Mouse (Mus musculus): ENCODE results near the gene Hist1h3h. TPM values are rescaled to one million over a fixed set of nuclear protein-coding genes. Genes with fewer than 3 reads are reported as not detected.
"Not testable (repeated sequence)": the region's sequence is repeated elsewhere in the genome, so short reads cannot be mapped to it uniquely, and the experiment has no call there.

The Hist1h3h gene
- polyA plus RNA-seq, 1 experiment from 2014 or later, result 4.1 TPM

- DNase-seq (ENCODE audit: low spot score) (peak; percentile 76), ATAC-seq (ENCODE audit: low FRiP score, low TSS enrichment) (peak; percentile 85)
- Histone ChIP-seq H3K4me1 (replicated peaks; ENCODE audit: control insufficient read depth, insufficient read depth) (0 out of 2 replicates have a peak, but pooled peaks cover 3% of the 10 kb centered on the region), H3K36me3 (ENCODE audit: control insufficient read depth, insufficient read depth, low read length) (no peaks in the 10 kb centered on the region), H3K4me3 (ENCODE audit: low read depth, low read length) (peak overlapping the region; percentile 72), H3K4me2 (replicated peaks; ENCODE audit: low read depth) (peak overlapping the region; percentile 64), H3K27me3 (ENCODE audit: control insufficient read depth, insufficient read depth, low read length) (no peaks in the 10 kb centered on the region), H3K27ac (replicated peaks) (peak overlapping the region; percentile 56), H3K9me3 (ENCODE audit: control insufficient read depth, low read length) (no peaks in the 10 kb centered on the region), H3K9ac (ENCODE audit: low read length) (peak overlapping the region; percentile 43)
- 2% methylated on average over 22 of the region's 22 CpGs for WGBS
- peak; percentile 7 for TF ChIP-seq EP300 (optimal IDR thresholded peaks at IDR 0.05)
- no peak for TF ChIP-seq CTCF (IDR thresholded peaks at IDR 0.05; ENCODE audit: low read depth)
Observed at GRCm38 (mm10) chr13:21710821-21711525, 6.5 kb upstream of the Hist1h3h start.

- WGBS, result 25% methylated on average over 4 of the region's 4 CpGs
- no peaks in the 10 kb centered on the region for H3K9me3 ChIP-seq (ENCODE audit: control insufficient read depth, low read length)
- no peak overlapping the region for H3K4me3 ChIP-seq (ENCODE audit: low read depth, low read length)
- H3K27ac ChIP-seq (replicated peaks), result no peak overlapping the region
- DNase-seq (ENCODE audit: low spot score), result no peak
- H3K36me3 ChIP-seq (ENCODE audit: control insufficient read depth, insufficient read depth, low read length), result no peaks in the 10 kb centered on the region
- no peak for ATAC-seq (ENCODE audit: low FRiP score, low TSS enrichment)
- H3K4me1 ChIP-seq (replicated peaks; ENCODE audit: control insufficient read depth, insufficient read depth), result 0 out of 2 replicates have a peak, but pooled peaks cover 3% of the 10 kb centered on the region
- no peaks in the 10 kb centered on the region for H3K27me3 ChIP-seq (ENCODE audit: control insufficient read depth, insufficient read depth, low read length)
- no peak for TF ChIP-seq EP300 (optimal IDR thresholded peaks at IDR 0.05)
- no peak for TF ChIP-seq CTCF (IDR thresholded peaks at IDR 0.05; ENCODE audit: low read depth)
- H3K4me2 ChIP-seq (replicated peaks; ENCODE audit: low read depth), result peak overlapping the region; percentile 64; the same call in 1 of the 2 replicates
- H3K9ac ChIP-seq (ENCODE audit: low read length), result no peak overlapping the region
Observed at GRCm38 (mm10) chr13:21711698-21712097, 5.8 kb upstream of the Hist1h3h start.

- DNase-seq (ENCODE audit: low spot score) (peak; percentile 62), ATAC-seq (ENCODE audit: low FRiP score, low TSS enrichment) (no peak)
- peak; percentile 93 for TF ChIP-seq CTCF (IDR thresholded peaks at IDR 0.05; ENCODE audit: low read depth)
- no peak for TF ChIP-seq EP300 (optimal IDR thresholded peaks at IDR 0.05)
- Histone ChIP-seq H3K4me1 (replicated peaks; ENCODE audit: control insufficient read depth, insufficient read depth) (peaks cover 8% of the 10 kb centered on the region), H3K27me3 (ENCODE audit: control insufficient read depth, insufficient read depth, low read length) (no peaks in the 10 kb centered on the region), H3K36me3 (ENCODE audit: control insufficient read depth, insufficient read depth, low read length) (no peaks in the 10 kb centered on the region), H3K9ac (ENCODE audit: low read length) (no peak overlapping the region; the same call in 1 of the 2 replicates), H3K4me2 (replicated peaks; ENCODE audit: low read depth) (peak overlapping the region; percentile 61), H3K27ac (replicated peaks) (peak overlapping the region; percentile 82), H3K9me3 (ENCODE audit: control insufficient read depth, low read length) (no peaks in the 10 kb centered on the region), H3K4me3 (ENCODE audit: low read depth, low read length) (peak overlapping the region; percentile 34)
- under 1% methylated on average over 7 of the region's 7 CpGs for WGBS
Observed at GRCm38 (mm10) chr13:21714725-21715124, 2.7 kb upstream of the Hist1h3h start.

GRCm38 (mm10) chr13:21715131-21715863 lies 2.2 kb upstream of the Hist1h3h start:
- H3K27me3 ChIP-seq (ENCODE audit: control insufficient read depth, insufficient read depth, low read length), result no peaks in the 10 kb centered on the region
- peak overlapping the region; percentile 34 for H3K4me3 ChIP-seq (ENCODE audit: low read depth, low read length)
- WGBS, result under 1% methylated on average over 21 of the region's 22 CpGs
- no peak for DNase-seq (ENCODE audit: low spot score)
- ATAC-seq (ENCODE audit: low FRiP score, low TSS enrichment), result no peak
- H3K9ac ChIP-seq (ENCODE audit: low read length), result peak overlapping the region; percentile 56
- no peaks in the 10 kb centered on the region for H3K36me3 ChIP-seq (ENCODE audit: control insufficient read depth, insufficient read depth, low read length)
- H3K27ac ChIP-seq (replicated peaks), result peak overlapping the region; percentile 82
- peaks cover 8% of the 10 kb centered on the region for H3K4me1 ChIP-seq (replicated peaks; ENCODE audit: control insufficient read depth, insufficient read depth)
- TF ChIP-seq CTCF (IDR thresholded peaks at IDR 0.05; ENCODE audit: low read depth) (no peak), EP300 (optimal IDR thresholded peaks at IDR 0.05) (no peak)
- no peaks in the 10 kb centered on the region for H3K9me3 ChIP-seq (ENCODE audit: control insufficient read depth, low read length)
- H3K4me2 ChIP-seq (replicated peaks; ENCODE audit: low read depth), result peak overlapping the region; percentile 61

GRCm38 (mm10) chr13:21715864-21716539 lies 1.5 kb upstream of the Hist1h3h start, which contains the start of the genes Hist1h2bl and Hist1h2ai:
Gene Hist1h2bl (minus strand): TSS chr13:21716143.
Gene Hist1h2ai (plus strand): TSS chr13:21716422.
- peak within 1 kb of the TSS; percentile 38 for H3K4me3 ChIP-seq (ENCODE audit: low read depth, low read length)
- H3K4me1 ChIP-seq (replicated peaks; ENCODE audit: control insufficient read depth, insufficient read depth); H3K9me3 ChIP-seq (ENCODE audit: control insufficient read depth, low read length); H3K36me3 ChIP-seq (ENCODE audit: control insufficient read depth, insufficient read depth, low read length); H3K27me3 ChIP-seq (ENCODE audit: control insufficient read depth, insufficient read depth, low read length): not testable (repeated sequence)
- H3K27ac ChIP-seq (replicated peaks), result peak within 1 kb of the TSS; percentile 87
- peak within 1 kb of the TSS; percentile 56 for H3K9ac ChIP-seq (ENCODE audit: low read length)
- DNase-seq (ENCODE audit: low spot score) (peak; percentile 78), ATAC-seq (ENCODE audit: low FRiP score, low TSS enrichment) (peak; percentile 93)
- H3K4me2 ChIP-seq (replicated peaks; ENCODE audit: low read depth), result peak within 1 kb of the TSS; percentile 61
- WGBS, result under 1% methylated on average over 25 of the region's 50 CpGs

- peak; percentile 30 for DNase-seq (ENCODE audit: low spot score)
- not testable (repeated sequence) for H3K27me3 ChIP-seq (ENCODE audit: control insufficient read depth, insufficient read depth, low read length); H3K4me1 ChIP-seq (replicated peaks; ENCODE audit: control insufficient read depth, insufficient read depth); H3K36me3 ChIP-seq (ENCODE audit: control insufficient read depth, insufficient read depth, low read length); H3K9me3 ChIP-seq (ENCODE audit: control insufficient read depth, low read length)
- ATAC-seq (ENCODE audit: low FRiP score, low TSS enrichment), result peak; percentile 30; the same call in 1 of the 2 replicates
- WGBS, result under 1% methylated on average over 11 of the region's 38 CpGs
- peak overlapping the region; percentile 61 for H3K4me2 ChIP-seq (replicated peaks; ENCODE audit: low read depth)
- peak overlapping the region; percentile 87 for H3K27ac ChIP-seq (replicated peaks)
- peak overlapping the region; percentile 53 for H3K9ac ChIP-seq (ENCODE audit: low read length)
- H3K4me3 ChIP-seq (ENCODE audit: low read depth, low read length), result peak overlapping the region; percentile 38
Observed at GRCm38 (mm10) chr13:21716540-21717391, 693 bp upstream of the Hist1h3h start.
